Mouse (Mus musculus) megakaryocyte progenitor cell, adult 5-6 weeks (primary cell): ENCODE measurements around the gene Gm5640. TPM values are rescaled to one million over a fixed set of nuclear protein-coding genes. Genes with fewer than 3 reads are reported as not detected.
"Not testable (repeated sequence)": the region's sequence is repeated elsewhere in the genome, so short reads cannot be mapped to it uniquely, and the experiment has no call there.

ENCODE experiments used
- ATAC-seq: replicated peaks from 2 replicates; pipeline ENCODE4 v1.8.0; 2016; ENCODE audit warnings: mild to moderate bottlenecking, moderate TSS enrichment, inconsistent platforms; ENCODE audit not compliant: poor library complexity
- total RNA-seq, 2 experiments: library from RNA; stranded (forward) in 1 of 2; stranded (reverse) in 1 of 2; fragments of 157-497, 149-512 nt in 1 of 2; fragments of 200-1000 nt in 1 of 2; gene quantifications; 2 replicates each; pipeline versions ENCODE4 v1.2.3 to v1.2.4; 2015 to 2017

The Gm5640 gene
- not detected in 2 replicates for total RNA-seq (2015)
- total RNA-seq (2017): not detected in 2 replicates

- ATAC-seq: 0 out of 2 replicates have a peak, but pooled peaks have one; percentile 39
Observed at GRCm38 (mm10) chrX:74645466-74646323, at the start of gene Gm5640. Gene Gm5640, minus strand, starts transcription at chrX:74645635.

- not testable (repeated sequence) for ATAC-seq
Observed at GRCm38 (mm10) chrX:74646393-74646792, 958 bp upstream of the Gm5640 start.

- no peak for ATAC-seq
Observed at GRCm38 (mm10) chrX:74592379-74592778, 53.1 kb downstream of the Gm5640 start, which contains the start of gene Olfr1325. Gene Olfr1325, plus strand, starts transcription at chrX:74592679.

Other genes with a start within 250 kb of the Gm5640 start
- 174 and 188 TPM in 2 replicates for gene G6pdx, start 216.4 kb downstream of the Gm5640 start, total RNA-seq (2015)
- gene G6pdx, start 216.4 kb downstream of the Gm5640 start, total RNA-seq (2017): 104 and 109 TPM in 2 replicates
- not detected in 2 replicates for gene Gm6880, start 164.2 kb downstream of the Gm5640 start, total RNA-seq (2015)
- gene Gm6880, start 164.2 kb downstream of the Gm5640 start, total RNA-seq (2017): not detected in 2 replicates
- not detected in 2 replicates for gene Olfr1326-ps1, start 70.7 kb downstream of the Gm5640 start, total RNA-seq (2015)
- not detected in 2 replicates for gene Olfr1326-ps1, start 70.7 kb downstream of the Gm5640 start, total RNA-seq (2017)
- not detected in 2 replicates for gene Olfr1325, start 53.0 kb downstream of the Gm5640 start, total RNA-seq (2015)
- gene Olfr1325, start 53.0 kb downstream of the Gm5640 start, total RNA-seq (2017): not detected in 2 replicates
- gene Gm6890, start 95.3 kb upstream of the Gm5640 start, total RNA-seq (2015): not detected in 2 replicates
- not detected in 2 replicates for gene Gm6890, start 95.3 kb upstream of the Gm5640 start, total RNA-seq (2017)
- not detected in 2 replicates for gene Gm5936, start 191.6 kb upstream of the Gm5640 start, total RNA-seq (2015)
- gene Gm5936, start 191.6 kb upstream of the Gm5640 start, total RNA-seq (2017): not detected in 2 replicates